Mouse (Mus musculus) hindbrain, embryonic 16.5 days (tissue): Measurements from ENCODE around the gene Lyg1. TPM values are rescaled to one million over a fixed set of nuclear protein-coding genes. Genes with fewer than 3 reads are reported as not detected.
"Not testable (repeated sequence)": the region's sequence is repeated elsewhere in the genome, so short reads cannot be mapped to it uniquely, and the experiment has no call there.

Experiments used
- ATAC-seq: fragments of 200-750 bp; cut with Nextera tagmentation; 2 replicates; pipeline ENCODE4 v1.8.0; 2017; ENCODE audit warnings: moderate TSS enrichment, moderate library complexity
- H3K27ac ChIP-seq: fragments of 300-500 bp; sonication (generic); 2 replicates; pipeline ENCODE4 v1.5.1; 2014; ENCODE audit warnings: low read depth, mild to moderate bottlenecking, control low read depth, low read length, moderate library complexity
- H3K27me3 ChIP-seq: fragments of 300-500 bp; sonication (generic); replicated peaks from 2 replicates; pipeline ENCODE4 v1.6.1; 2014; ENCODE audit warnings: low read length; ENCODE audit not compliant: control insufficient read depth, insufficient read depth
- H3K36me3 ChIP-seq: fragments of 300-500 bp; sonication (generic); 2 replicates; pipeline ENCODE4 v1.6.1; 2014; ENCODE audit warnings: mild to moderate bottlenecking, low read length, moderate library complexity, mixed read lengths; ENCODE audit not compliant: control insufficient read depth, insufficient read depth
- H3K4me1 ChIP-seq: fragments of 300-500 bp; sonication (generic); 2 replicates; pipeline ENCODE4 v1.6.1; 2014; ENCODE audit warnings: low read depth, low read length; ENCODE audit not compliant: control insufficient read depth, insufficient read depth
- H3K4me2 ChIP-seq: fragments of 300-500 bp; sonication (generic); 2 replicates; pipeline ENCODE4 v1.6.1; 2014; ENCODE audit warnings: mild to moderate bottlenecking, low read length, control low read depth, moderate library complexity
- H3K4me3 ChIP-seq: fragments of 300-500 bp; sonication (generic); 2 replicates; pipeline ENCODE4 v1.5.1; 2014; ENCODE audit warnings: mild to moderate bottlenecking, low read length, control low read depth, moderate library complexity
- H3K9ac ChIP-seq: fragments of 300-500 bp; sonication (generic); 2 replicates; pipeline ENCODE4 v1.6.1; 2014; ENCODE audit warnings: low read depth, mild to moderate bottlenecking, control low read depth, low read length, moderate library complexity
- H3K9me3 ChIP-seq: fragments of 300-500 bp; sonication (generic); 2 replicates; pipeline ENCODE4 v1.6.1; 2014; ENCODE audit warnings: mild to moderate bottlenecking, low read length, moderate library complexity; ENCODE audit not compliant: control insufficient read depth
- WGBS: fragments of 180-500 bp; shearing (Covaris S2); extraction: QIAGEN DNeasy Blood & Tissue Kit; methylation state at CpG from one replicate; pipeline ENCODE4 v1.1.7; 2014; 5-methylcytosine and 5-hydroxymethylcytosine counted together
- polyA plus RNA-seq: library from polyadenylated mRNA; unstranded; fragments of >200 nt; fragmentation: Nextera tagmentation; extraction: Ambion mirVana; gene quantifications from 2 replicates; pipeline ENCODE4 v1.2.1, GENCODE M21; 2015

Gene Lyg1
- polyA plus RNA-seq, 1 experiment from 2014 or later: not detected

DNA sequence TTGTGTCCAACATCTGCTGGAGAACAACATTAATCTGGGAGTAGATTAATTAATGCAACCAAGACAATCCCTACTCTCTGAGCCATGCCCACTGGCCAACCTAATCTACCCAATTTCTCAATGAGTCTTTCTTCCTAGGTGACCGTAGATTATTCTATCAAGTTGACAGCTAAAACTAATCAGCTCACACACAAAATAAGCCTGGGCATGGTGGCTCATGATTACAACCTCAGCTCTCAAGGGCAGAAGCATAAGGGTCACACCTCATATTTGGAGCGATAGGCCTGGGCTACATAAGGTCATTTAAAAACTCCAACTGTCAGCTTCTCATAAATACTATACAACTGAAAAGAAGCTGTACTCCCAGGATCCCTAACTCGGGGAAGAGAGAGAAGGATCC is 38.7 kb upstream of the Lyg1 start:
- Histone ChIP-seq H3K4me3 (peak overlapping the region; percentile 85), H3K27ac (no peak overlapping the region), H3K9me3 (no peaks in the 10 kb centered on the region), H3K36me3 (peaks cover 15% of the 10 kb centered on the region), H3K27me3 (no peaks in the 10 kb centered on the region), H3K9ac (peak overlapping the region; percentile 81), H3K4me1 (peaks cover 14% of the 10 kb centered on the region), H3K4me2 (peak overlapping the region; percentile 70)
- WGBS: 44% methylated on average over 3 of the region's 3 CpGs
- ATAC-seq: no peak

DNA sequence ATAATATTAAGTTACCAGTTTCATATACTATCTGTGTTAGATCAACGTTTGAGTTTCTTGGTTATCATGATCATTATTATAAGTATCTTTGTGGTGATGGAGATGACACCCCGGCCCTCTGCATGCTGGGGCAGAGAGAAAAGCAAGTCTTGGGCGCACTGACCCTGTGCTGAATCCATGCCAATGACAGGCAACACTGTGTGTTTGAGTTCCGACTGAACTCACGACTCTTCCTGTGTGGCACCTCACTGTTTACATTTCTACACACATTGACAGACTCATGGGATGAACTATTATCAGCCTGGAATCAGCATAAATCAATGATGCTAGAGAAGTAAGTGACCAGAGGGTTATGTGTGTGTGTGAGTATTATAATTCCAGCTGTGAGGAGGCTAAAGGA is 30.3 kb upstream of the Lyg1 start:
- 96% methylated on average over 5 of the region's 5 CpGs for WGBS
- H3K4me1 ChIP-seq: no peaks in the 10 kb centered on the region
- no peak overlapping the region for H3K27ac ChIP-seq
- H3K4me3 ChIP-seq: no peak overlapping the region
- H3K9ac ChIP-seq: no peak overlapping the region
- ATAC-seq: no peak
- no peak overlapping the region for H3K4me2 ChIP-seq
- H3K27me3 ChIP-seq: no peaks in the 10 kb centered on the region
- no peaks in the 10 kb centered on the region for H3K9me3 ChIP-seq
- peaks cover 42% of the 10 kb centered on the region for H3K36me3 ChIP-seq

DNA sequence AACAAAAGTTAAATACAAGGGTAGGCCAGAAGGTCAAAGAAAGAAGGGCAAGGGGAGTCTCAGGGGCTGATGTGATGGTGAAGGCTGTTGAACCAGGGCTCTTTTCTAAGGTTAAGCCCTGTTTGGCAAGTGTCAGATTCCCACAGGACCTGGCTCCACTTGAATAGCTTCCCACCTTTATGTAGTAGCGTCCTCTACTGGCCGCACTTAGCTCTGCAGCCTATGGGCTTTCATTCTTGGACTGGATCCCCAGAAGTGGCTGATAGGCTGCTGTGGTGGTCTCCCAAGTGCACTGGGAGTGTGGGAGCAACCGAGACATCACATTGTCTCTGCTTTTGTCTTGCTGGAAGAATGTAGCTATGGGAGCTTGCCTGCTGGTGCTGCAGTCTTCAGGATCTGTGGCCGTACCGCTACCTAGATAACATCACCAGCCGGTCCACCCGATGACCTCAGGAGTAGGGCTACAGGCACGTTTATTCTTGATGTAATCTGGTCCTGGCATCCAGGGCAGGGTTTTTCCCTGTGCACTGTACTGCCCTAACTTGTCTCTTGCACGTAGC is 28.3 kb upstream of the Lyg1 start:
- H3K27ac ChIP-seq: no peak overlapping the region
- H3K4me3 ChIP-seq: no peak overlapping the region
- peaks cover 32% of the 10 kb centered on the region for H3K36me3 ChIP-seq
- WGBS: 81% methylated on average over 9 of the region's 9 CpGs
- H3K4me1 ChIP-seq: no peaks in the 10 kb centered on the region
- H3K9ac ChIP-seq: no peak overlapping the region
- ATAC-seq: no peak; the same call in 1 of the 2 replicates
- no peak overlapping the region for H3K4me2 ChIP-seq
- H3K27me3 ChIP-seq: no peaks in the 10 kb centered on the region
- H3K9me3 ChIP-seq: no peaks in the 10 kb centered on the region

DNA sequence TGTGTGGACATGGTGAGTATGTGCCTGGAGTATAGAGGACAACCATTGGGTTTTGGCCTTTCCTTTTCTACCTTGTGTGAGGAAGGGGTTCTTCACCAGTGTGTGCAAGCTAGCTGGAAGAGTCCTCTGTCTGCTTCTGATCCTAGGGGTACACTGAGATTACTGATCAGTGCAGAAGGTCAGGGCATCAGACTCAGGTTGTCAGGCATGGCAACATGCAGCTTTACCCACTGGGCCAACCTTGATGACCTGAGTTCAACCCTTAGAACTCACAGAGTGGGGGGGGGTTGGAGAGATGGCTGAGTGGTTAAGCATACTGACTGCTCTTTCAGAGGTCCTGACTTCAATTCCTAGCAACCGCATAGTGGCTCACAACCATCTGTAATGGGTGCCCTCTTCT is 26.8 kb upstream of the Lyg1 start:
- no peak overlapping the region for H3K9ac ChIP-seq
- H3K4me3 ChIP-seq: no peak overlapping the region
- H3K27me3 ChIP-seq: no peaks in the 10 kb centered on the region
- 85% methylated on average over 1 of the region's 1 CpGs for WGBS
- no peak overlapping the region for H3K4me2 ChIP-seq
- H3K4me1 ChIP-seq: no peaks in the 10 kb centered on the region
- 0 out of 2 replicates have a peak, but pooled peaks have one; percentile 30 for ATAC-seq
- no peak overlapping the region for H3K27ac ChIP-seq
- no peaks in the 10 kb centered on the region for H3K9me3 ChIP-seq
- peaks cover 23% of the 10 kb centered on the region for H3K36me3 ChIP-seq

DNA sequence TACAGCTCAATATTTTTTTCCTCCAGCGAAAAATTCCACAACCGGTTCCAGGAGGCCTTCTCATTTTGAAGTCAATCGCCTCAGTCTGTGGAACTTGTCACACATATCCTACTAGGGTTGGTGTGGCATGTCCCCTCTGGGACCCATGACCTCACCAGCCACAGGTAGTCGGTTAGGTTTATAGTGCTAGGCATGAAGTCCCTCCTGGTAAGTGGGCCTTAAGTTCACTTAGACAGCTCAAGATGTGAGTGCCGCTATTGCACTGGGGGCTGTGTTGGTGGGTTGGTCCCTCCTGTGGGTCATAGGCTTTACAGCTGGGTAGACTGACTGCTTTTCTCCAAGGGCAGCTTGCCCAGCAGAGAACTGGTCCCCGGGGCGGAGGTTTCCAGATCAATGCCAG is 19.7 kb upstream of the Lyg1 start:
- no peak for ATAC-seq
- WGBS: 91% methylated on average over 7 of the region's 7 CpGs
- no peaks in the 10 kb centered on the region for H3K9me3 ChIP-seq
- H3K27me3 ChIP-seq: no peaks in the 10 kb centered on the region
- H3K4me2 ChIP-seq: no peak overlapping the region
- H3K4me1 ChIP-seq: no peaks in the 10 kb centered on the region
- H3K27ac ChIP-seq: no peak overlapping the region
- H3K36me3 ChIP-seq: no peaks in the 10 kb centered on the region
- no peak overlapping the region for H3K9ac ChIP-seq
- no peak overlapping the region for H3K4me3 ChIP-seq

DNA sequence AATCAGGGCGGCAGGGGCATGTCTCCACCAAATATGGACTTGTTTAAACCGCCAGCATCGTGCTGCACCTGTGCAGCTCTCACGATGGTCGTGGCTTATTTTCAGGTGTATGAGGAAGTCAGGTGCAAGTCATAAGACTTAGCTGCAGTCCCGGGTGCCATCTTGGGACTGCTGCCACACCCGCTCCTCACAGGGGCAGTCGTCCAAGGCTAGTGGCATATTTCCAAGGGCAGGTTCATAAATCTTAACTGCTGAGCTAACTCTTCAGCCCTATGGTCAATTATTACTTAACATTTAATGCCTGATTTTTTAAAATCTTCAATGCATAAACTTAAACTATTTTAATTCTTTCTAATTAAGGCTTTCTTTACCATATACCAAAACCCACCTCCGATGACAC is 19.1 kb upstream of the Lyg1 start:
- not testable (repeated sequence) for H3K36me3 ChIP-seq, H3K27me3 ChIP-seq, H3K9ac ChIP-seq, H3K4me2 ChIP-seq, H3K9me3 ChIP-seq, H3K4me1 ChIP-seq, H3K27ac ChIP-seq, ATAC-seq, H3K4me3 ChIP-seq
- 73% methylated on average over 9 of the region's 9 CpGs for WGBS

DNA sequence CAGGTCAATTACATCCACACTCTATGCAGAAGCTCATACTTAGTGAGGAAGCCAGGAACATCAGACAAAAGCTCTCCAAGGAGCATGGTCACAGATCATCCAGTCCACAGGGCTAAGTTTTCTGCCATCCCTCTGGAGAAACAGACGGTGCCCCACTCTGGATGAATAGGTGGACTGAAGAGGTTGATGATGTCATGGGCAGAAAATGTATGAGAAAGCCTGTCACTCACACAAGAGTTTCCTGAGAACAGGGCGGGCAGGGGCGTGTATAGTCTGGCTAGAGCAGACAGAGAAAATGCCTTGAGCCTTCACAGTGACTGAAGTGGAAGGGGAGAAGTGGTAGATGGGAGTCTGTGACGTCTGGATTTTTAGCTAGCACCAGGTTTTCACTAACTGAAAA is 14.0 kb upstream of the Lyg1 start:
- no peak for ATAC-seq
- 65% methylated on average over 4 of the region's 4 CpGs for WGBS
- no peak overlapping the region for H3K9ac ChIP-seq

DNA sequence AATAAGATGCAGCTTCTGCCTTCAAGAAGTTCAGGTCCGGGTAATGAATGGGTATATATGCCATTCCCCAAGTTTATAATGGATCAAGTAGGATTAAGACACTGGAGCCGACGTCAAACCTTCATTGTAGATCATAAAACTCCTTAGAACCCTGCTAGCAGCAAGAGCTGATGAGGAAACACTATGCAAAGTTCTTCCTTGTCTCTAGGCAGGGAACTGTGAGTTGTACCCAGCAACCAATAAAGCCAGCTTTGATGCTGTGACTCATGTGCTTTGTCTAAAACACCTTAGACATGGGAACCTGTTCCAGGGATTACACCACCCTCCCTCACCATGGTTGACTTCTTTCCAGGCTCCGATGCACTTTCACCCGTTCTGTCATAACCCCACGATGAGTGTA is 11.2 kb upstream of the Lyg1 start:
- 88% methylated on average over 6 of the region's 6 CpGs for WGBS

More for the DNA sequence above, 14.0 kb upstream of the Lyg1 start:
- H3K9me3 ChIP-seq: no peaks in the 10 kb centered on the region
- no peaks in the 10 kb centered on the region for H3K4me1 ChIP-seq
- H3K36me3 ChIP-seq: no peaks in the 10 kb centered on the region
- no peaks in the 10 kb centered on the region for H3K27me3 ChIP-seq
- H3K27ac ChIP-seq: no peak overlapping the region
- H3K4me3 ChIP-seq: no peak overlapping the region
- no peak overlapping the region for H3K4me2 ChIP-seq

DNA sequence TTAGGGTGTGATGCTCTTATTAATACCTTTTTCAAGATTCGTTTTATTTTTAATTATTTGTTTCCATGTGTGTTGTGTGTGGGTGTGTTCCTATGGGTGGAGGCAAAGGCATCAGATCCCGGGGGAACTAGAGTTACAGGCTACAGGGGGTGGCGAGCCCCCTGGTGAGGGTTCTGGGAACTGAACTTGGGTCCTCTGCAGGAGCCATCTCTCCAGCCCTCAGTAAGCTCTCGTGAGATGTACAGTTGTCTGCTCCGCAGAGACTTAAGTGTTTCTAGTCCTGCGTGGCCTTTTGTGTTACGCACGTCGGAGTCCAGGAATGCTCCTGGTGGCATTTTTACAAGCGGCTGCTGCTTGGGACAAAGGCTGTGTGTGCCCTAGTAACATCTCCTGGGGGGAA is 8.0 kb upstream of the Lyg1 start:
- Histone ChIP-seq H3K4me1 (no peaks in the 10 kb centered on the region), H3K9me3 (no peaks in the 10 kb centered on the region), H3K36me3 (no peaks in the 10 kb centered on the region), H3K27ac (no peak overlapping the region), H3K9ac (no peak overlapping the region), H3K27me3 (no peaks in the 10 kb centered on the region), H3K4me3 (no peak overlapping the region), H3K4me2 (no peak overlapping the region)
- no peak for ATAC-seq
- 53% methylated on average over 10 of the region's 10 CpGs for WGBS

More for the DNA sequence above, 11.2 kb upstream of the Lyg1 start:
- Histone ChIP-seq H3K4me2 (no peak overlapping the region), H3K27ac (no peak overlapping the region), H3K4me3 (no peak overlapping the region), H3K27me3 (no peaks in the 10 kb centered on the region), H3K9ac (no peak overlapping the region), H3K4me1 (no peaks in the 10 kb centered on the region), H3K36me3 (no peaks in the 10 kb centered on the region), H3K9me3 (no peaks in the 10 kb centered on the region)
- no peak for ATAC-seq

DNA sequence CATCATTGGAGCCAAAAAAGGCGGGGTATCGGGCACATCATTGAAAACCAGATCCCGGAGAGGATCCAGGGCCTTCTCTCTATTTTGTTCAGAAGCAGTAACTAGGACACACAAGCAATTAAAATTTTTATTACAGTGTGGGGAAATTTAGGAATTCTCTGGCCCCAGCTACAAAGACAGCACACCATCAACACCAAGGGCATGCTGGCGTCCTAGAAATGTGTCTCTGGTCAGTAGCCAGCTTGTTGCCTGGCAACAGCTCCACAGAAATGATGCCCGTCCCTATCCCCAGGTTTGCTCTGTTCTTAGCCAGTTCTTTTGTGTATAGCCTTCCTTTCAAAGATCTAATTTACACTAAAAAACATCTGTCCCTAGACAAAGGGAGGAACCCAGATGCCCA is 1.9 kb upstream of the Lyg1 start:
- H3K4me3 ChIP-seq: no peak overlapping the region
- no peak overlapping the region for H3K9ac ChIP-seq
- H3K4me1 ChIP-seq: no peaks in the 10 kb centered on the region
- no peaks in the 10 kb centered on the region for H3K27me3 ChIP-seq
- H3K4me2 ChIP-seq: no peak overlapping the region
- no peaks in the 10 kb centered on the region for H3K36me3 ChIP-seq
- 45% methylated on average over 5 of the region's 5 CpGs for WGBS
- H3K27ac ChIP-seq: no peak overlapping the region
- H3K9me3 ChIP-seq: no peaks in the 10 kb centered on the region
- ATAC-seq: peak; percentile 71
